Mouse (Mus musculus): ENCODE measurements around the gene Lrrc61. TPM values are rescaled to one million over a fixed set of nuclear protein-coding genes. Genes with fewer than 3 reads are reported as not detected.
"Not testable (repeated sequence)": the region's sequence is repeated elsewhere in the genome, so short reads cannot be mapped to it uniquely, and the experiment has no call there.

The Lrrc61 gene
- 22.9 and 38.8 TPM in 2 replicates for polyA plus RNA-seq (2012; rRNA removed)

DNA sequence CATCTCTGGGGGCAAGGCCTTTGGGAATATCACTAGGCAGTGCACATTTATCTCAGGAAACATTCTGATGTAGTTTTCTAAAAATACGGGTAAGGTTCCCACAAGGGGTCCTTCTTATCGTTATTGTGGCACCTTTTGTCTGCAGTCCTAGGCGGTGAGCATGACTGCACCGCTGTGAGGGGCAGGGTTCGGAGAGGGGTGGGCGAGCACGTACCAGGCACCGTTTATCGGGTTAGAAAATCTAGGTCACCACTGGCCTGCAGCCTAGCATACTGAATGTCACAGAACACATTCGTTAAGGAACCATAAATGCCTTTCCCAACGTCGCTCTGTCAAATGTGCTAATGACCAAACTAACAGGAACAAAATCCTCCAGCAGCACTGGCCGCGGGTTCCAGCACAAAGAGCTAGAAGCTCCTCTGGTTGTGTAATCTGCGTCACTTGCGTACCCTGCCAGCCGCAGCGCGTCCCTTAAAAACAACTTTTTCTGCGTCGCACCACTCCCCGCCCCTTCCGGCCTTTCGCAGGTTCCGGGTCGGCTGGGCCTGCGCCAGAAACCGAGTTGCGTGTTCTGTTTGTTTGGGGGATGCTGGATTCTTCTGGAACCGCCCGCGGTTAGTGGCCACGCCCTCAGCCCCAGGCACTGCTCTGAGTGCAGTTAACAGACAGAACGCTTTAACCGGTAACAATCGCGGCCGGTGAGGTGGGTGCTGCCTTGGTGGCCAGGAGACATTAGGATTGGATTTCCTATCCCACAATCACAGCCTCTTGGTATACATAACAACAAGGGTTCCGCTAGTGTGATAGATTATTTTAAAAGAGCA, at the start of gene Lrrc61:
Gene Lrrc61 (plus strand): TSS at position 517 of the 824 bp plus-strand sequence.
- no peaks in the 10 kb centered on the region; the same call in 1 of the 2 replicates for H3K36me3 ChIP-seq (ENCODE audit: control insufficient read depth, insufficient read depth, low read length)
- TF ChIP-seq POLR2A (IDR thresholded peaks at IDR 0.05; ENCODE audit: low read depth, low read length) (peak; percentile 56), CTCF (IDR thresholded peaks at IDR 0.05; ENCODE audit: extremely low read depth, insufficient read depth, insufficient read length, insufficient replicate concordance) (no peak)
- no peaks in the 10 kb centered on the region; the same call in 1 of the 2 replicates for H3K4me1 ChIP-seq (ENCODE audit: control insufficient read depth, insufficient read depth, insufficient read length)
- H3K27me3 ChIP-seq (ENCODE audit: control insufficient read depth, insufficient read depth, low read length): no peaks in the 10 kb centered on the region
- WGBS: 2% methylated on average over 39 of the region's 39 CpGs
- H3K27ac ChIP-seq (ENCODE audit: insufficient read depth, low read length): peak within 1 kb of the TSS; percentile 88
- peak; percentile 86 to 92 for DNase-seq (ENCODE audit: low read depth in 1 of 2, low spot score in 2 of 2)
- peak within 1 kb of the TSS; percentile 61 for H3K4me3 ChIP-seq (ENCODE audit: extremely low read depth, insufficient read depth, insufficient read length)

DNA sequence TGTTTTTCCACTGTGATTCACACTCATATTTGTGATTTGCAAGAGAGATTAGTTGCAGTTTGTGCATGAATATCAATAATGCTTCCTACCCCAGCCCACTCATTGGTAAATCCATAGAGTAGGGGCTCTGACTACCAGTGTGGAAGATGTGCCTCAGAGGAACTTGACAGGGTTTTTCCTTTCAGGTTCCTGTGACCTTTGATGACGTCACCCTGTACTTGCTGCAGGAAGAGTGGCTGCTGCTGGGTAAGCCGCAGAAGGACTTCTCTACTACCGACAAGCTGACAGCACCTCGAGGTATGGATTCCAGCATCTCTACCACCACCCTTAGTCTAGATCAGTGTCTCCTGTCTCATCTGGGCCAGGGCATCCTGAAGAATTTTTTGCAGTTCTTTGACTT, 46.5 kb upstream of the Lrrc61 start:
- TF ChIP-seq CTCF (IDR thresholded peaks at IDR 0.05; ENCODE audit: extremely low read depth, insufficient read depth, insufficient read length, insufficient replicate concordance): no peak
- no peak for TF ChIP-seq POLR2A (IDR thresholded peaks at IDR 0.05; ENCODE audit: low read depth, low read length)
- no peaks in the 10 kb centered on the region for H3K27me3 ChIP-seq (ENCODE audit: control insufficient read depth, insufficient read depth, low read length)
- 71% methylated on average over 4 of the region's 4 CpGs for WGBS
- H3K4me3 ChIP-seq (ENCODE audit: extremely low read depth, insufficient read depth, insufficient read length): no peak overlapping the region
- H3K4me1 ChIP-seq (ENCODE audit: control insufficient read depth, insufficient read depth, insufficient read length): no peaks in the 10 kb centered on the region; the same call in 1 of the 2 replicates
- no peak for DNase-seq (ENCODE audit: low read depth in 1 of 2, low spot score in 2 of 2)
- no peak overlapping the region for H3K27ac ChIP-seq (ENCODE audit: insufficient read depth, low read length)
- peaks cover 3% of the 10 kb centered on the region for H3K36me3 ChIP-seq (ENCODE audit: control insufficient read depth, insufficient read depth, low read length)

DNA sequence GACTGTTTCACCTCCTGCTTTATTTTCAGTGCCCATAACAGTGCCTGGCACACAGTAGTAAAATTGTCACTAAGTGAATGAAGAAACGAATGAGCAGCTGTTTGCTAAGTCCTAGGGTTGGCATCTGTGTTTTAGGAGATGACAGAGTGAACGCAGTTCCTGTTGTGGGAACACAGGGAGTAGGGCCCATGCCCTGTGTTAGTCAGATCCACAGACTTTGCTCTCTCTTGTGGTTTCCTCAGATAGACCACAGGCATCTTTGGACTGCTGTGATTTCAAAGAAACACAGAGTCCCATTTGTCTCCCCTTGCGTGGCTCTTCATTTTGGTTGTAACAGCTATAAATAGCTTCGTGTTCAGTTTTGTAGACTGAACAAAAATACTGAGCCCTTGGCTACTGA, 44.2 kb upstream of the Lrrc61 start:
- Histone ChIP-seq H3K27ac (ENCODE audit: insufficient read depth, low read length) (no peak overlapping the region), H3K27me3 (ENCODE audit: control insufficient read depth, insufficient read depth, low read length) (no peaks in the 10 kb centered on the region), H3K36me3 (ENCODE audit: control insufficient read depth, insufficient read depth, low read length) (peaks cover 5% of the 10 kb centered on the region), H3K4me1 (ENCODE audit: control insufficient read depth, insufficient read depth, insufficient read length) (no peaks in the 10 kb centered on the region), H3K4me3 (ENCODE audit: extremely low read depth, insufficient read depth, insufficient read length) (no peak overlapping the region)
- TF ChIP-seq CTCF (IDR thresholded peaks at IDR 0.05; ENCODE audit: extremely low read depth, insufficient read depth, insufficient read length, insufficient replicate concordance) (no peak), POLR2A (IDR thresholded peaks at IDR 0.05; ENCODE audit: low read depth, low read length) (no peak)
- DNase-seq (ENCODE audit: low read depth in 1 of 2, low spot score in 2 of 2): no peak
- WGBS: 20% methylated on average over 4 of the region's 4 CpGs

DNA sequence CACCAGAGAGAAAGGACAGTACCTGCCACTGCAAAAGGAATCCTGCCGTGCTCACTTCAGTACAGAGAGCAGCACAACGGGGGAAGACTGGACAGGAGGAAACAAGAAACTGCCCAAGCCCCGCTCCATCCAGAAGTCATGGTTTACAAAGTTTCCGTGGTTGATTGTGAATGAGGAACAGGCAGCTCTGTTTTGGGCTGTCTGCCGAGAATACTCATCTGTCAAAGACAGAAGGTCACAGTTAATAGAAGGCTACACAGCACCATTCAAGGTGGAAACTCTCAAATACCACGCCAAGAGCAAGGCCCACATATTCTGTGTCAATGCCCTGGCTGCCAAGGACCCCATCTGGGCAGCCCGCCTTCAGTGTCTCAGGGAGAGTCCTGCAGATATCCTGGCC, 42.7 kb upstream of the Lrrc61 start:
- WGBS: 58% methylated on average over 7 of the region's 7 CpGs
- Histone ChIP-seq H3K4me3 (ENCODE audit: extremely low read depth, insufficient read depth, insufficient read length) (no peak overlapping the region), H3K27ac (ENCODE audit: insufficient read depth, low read length) (no peak overlapping the region), H3K27me3 (ENCODE audit: control insufficient read depth, insufficient read depth, low read length) (no peaks in the 10 kb centered on the region), H3K36me3 (ENCODE audit: control insufficient read depth, insufficient read depth, low read length) (peaks cover 5% of the 10 kb centered on the region), H3K4me1 (ENCODE audit: control insufficient read depth, insufficient read depth, insufficient read length) (no peaks in the 10 kb centered on the region)
- no peak for DNase-seq (ENCODE audit: low read depth in 1 of 2, low spot score in 2 of 2)
- TF ChIP-seq POLR2A (IDR thresholded peaks at IDR 0.05; ENCODE audit: low read depth, low read length) (no peak), CTCF (IDR thresholded peaks at IDR 0.05; ENCODE audit: extremely low read depth, insufficient read depth, insufficient read length, insufficient replicate concordance) (no peak)

DNA sequence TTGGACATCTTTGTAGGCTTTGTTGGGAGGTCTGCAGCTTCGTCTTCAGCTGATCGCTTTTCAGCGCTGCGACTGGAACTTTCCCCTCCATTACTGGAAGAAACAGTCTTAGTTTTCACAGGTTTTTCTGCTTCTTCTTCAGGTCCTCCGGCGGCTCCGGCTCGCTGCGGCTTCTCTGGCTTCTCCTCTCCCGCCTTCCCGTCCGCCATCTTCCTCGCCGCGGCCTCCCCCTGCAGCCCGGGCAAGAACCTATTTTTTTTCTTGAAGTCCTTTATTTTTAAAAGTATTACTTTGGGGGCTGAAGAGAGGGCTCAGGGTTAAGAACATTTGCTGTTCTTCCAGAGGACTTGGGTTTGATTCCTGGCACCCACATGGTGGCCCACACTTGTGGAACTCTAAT, 29.7 kb upstream of the Lrrc61 start:
- H3K4me3 ChIP-seq (ENCODE audit: extremely low read depth, insufficient read depth, insufficient read length); DNase-seq (ENCODE audit: low read depth in 1 of 2, low spot score in 2 of 2); H3K27ac ChIP-seq (ENCODE audit: insufficient read depth, low read length); H3K4me1 ChIP-seq (ENCODE audit: control insufficient read depth, insufficient read depth, insufficient read length); H3K36me3 ChIP-seq (ENCODE audit: control insufficient read depth, insufficient read depth, low read length); H3K27me3 ChIP-seq (ENCODE audit: control insufficient read depth, insufficient read depth, low read length): not testable (repeated sequence)
- 92% methylated on average over 14 of the region's 16 CpGs for WGBS

DNA sequence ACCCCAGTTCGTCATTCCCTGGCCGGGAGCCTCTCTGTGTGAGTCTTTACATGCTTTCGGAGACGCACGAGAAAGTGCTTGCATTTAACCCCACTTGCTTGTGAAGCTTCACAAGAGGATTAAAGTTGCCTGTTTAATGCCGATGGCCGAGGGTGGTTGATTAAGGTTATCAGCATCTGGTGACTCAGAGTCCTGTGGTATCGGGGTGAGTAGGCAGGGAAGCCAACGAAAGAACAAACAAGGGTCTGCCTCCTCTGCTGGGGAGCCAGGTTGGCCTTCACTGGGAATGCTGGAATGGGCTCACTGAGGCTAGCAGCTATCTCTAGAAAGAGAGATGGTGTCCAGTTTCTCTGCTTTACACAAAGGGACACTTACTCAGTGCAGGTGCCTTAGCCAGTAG, 26.7 kb upstream of the Lrrc61 start:
- H3K4me3 ChIP-seq (ENCODE audit: extremely low read depth, insufficient read depth, insufficient read length): no peak overlapping the region
- H3K27me3 ChIP-seq (ENCODE audit: control insufficient read depth, insufficient read depth, low read length): no peaks in the 10 kb centered on the region
- no peak for DNase-seq (ENCODE audit: low read depth in 1 of 2, low spot score in 2 of 2)
- TF ChIP-seq CTCF (IDR thresholded peaks at IDR 0.05; ENCODE audit: extremely low read depth, insufficient read depth, insufficient read length, insufficient replicate concordance) (no peak), POLR2A (IDR thresholded peaks at IDR 0.05; ENCODE audit: low read depth, low read length) (no peak)
- WGBS: 90% methylated on average over 9 of the region's 9 CpGs
- no peaks in the 10 kb centered on the region for H3K4me1 ChIP-seq (ENCODE audit: control insufficient read depth, insufficient read depth, insufficient read length)
- H3K36me3 ChIP-seq (ENCODE audit: control insufficient read depth, insufficient read depth, low read length): no peaks in the 10 kb centered on the region
- no peak overlapping the region for H3K27ac ChIP-seq (ENCODE audit: insufficient read depth, low read length)

DNA sequence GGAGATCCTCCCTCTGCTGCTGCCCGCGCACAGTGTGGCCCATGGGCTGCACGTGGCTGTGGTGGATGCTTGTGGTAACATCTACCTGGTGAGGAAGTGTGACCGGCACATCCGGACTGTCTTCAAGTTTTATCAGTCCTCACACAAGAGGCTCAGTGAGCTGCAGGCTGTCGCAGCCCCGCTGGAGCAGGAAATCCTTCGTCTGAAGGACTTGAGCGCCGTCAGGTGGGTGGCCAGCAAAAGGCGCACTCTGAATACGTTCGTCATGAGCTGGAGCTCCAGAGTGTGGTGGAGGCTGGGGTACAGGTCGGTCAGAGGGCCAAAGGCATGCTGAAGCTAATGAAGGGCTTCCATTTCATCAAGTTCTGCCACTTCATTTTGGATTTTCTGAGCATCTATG, 25.3 kb upstream of the Lrrc61 start:
- Histone ChIP-seq H3K36me3 (ENCODE audit: control insufficient read depth, insufficient read depth, low read length) (no peaks in the 10 kb centered on the region), H3K27me3 (ENCODE audit: control insufficient read depth, insufficient read depth, low read length) (no peaks in the 10 kb centered on the region)
- WGBS: 41% methylated on average over 14 of the region's 14 CpGs

More for the DNA sequence above, 25.3 kb upstream of the Lrrc61 start:
- H3K27ac ChIP-seq (ENCODE audit: insufficient read depth, low read length): no peak overlapping the region
- H3K4me3 ChIP-seq (ENCODE audit: extremely low read depth, insufficient read depth, insufficient read length): no peak overlapping the region
- DNase-seq (ENCODE audit: low read depth in 1 of 2, low spot score in 2 of 2): no peak
- TF ChIP-seq CTCF (IDR thresholded peaks at IDR 0.05; ENCODE audit: extremely low read depth, insufficient read depth, insufficient read length, insufficient replicate concordance) (no peak), POLR2A (IDR thresholded peaks at IDR 0.05; ENCODE audit: low read depth, low read length) (no peak)
- no peaks in the 10 kb centered on the region for H3K4me1 ChIP-seq (ENCODE audit: control insufficient read depth, insufficient read depth, insufficient read length)
